Mouse (Mus musculus) embryonic fibroblast, embryonic 13.5 days (primary cell): ENCODE results near the gene Sdccag8.

ENCODE experiments used
- CTCF ChIP-seq: IDR thresholded peaks from 2 replicates; pipeline ENCODE4 v1.5.1; 2011; ENCODE audit warnings: mild to moderate bottlenecking, control low read depth, low read length, moderate library complexity, borderline replicate concordance; ENCODE audit not compliant: insufficient read depth
- POLR2A ChIP-seq: IDR thresholded peaks from 2 replicates; pipeline ENCODE4 v1.6.1; 2011; ENCODE audit warnings: low read depth, mild to moderate bottlenecking, control low read depth, low read length, moderate library complexity

DNA sequence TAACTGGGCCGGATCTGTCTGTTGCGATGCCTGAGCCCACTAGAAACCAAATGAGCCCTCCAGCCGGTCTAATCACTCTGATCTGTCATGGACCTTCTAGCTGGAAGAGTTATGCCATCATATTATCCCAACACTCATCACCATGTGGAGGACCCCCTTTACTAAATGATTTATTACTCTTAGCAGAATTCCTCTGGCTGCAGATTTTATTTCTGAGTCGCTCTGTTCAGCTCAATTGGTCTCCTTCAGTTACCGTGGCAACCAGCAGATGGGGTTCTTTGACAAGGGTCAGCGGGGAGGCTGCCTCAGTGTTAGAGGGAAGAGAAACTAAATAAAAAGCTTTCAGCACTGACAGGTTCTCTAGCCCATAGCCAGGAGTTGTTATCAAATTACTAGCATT, 184.6 kb downstream of the Sdccag8 start:
- TF ChIP-seq CTCF, result no peak
- TF ChIP-seq POLR2A, result no peak
